Mouse (Mus musculus) embryonic facial prominence, embryonic 11.5 days (tissue): ENCODE measurements around the gene Hivep2. TPM values are rescaled to one million over a fixed set of nuclear protein-coding genes. Genes with fewer than 3 reads are reported as not detected.
A peak's percentile ranks its signal among the peaks of the same experiment; 100 is the strongest.

Source experiments
- ATAC-seq: fragments of 200-750 bp; cut with Nextera tagmentation; replicated peaks from 2 replicates; pipeline ENCODE4 v1.8.0; 2017; ENCODE audit warnings: low read depth; ENCODE audit not compliant: insufficient number of reproducible peaks, low FRiP score, low TSS enrichment
- DNase-seq: peaks from one replicate; pipeline ENCODE4 v3.0.0-alpha.2; 2015; ENCODE audit warnings: low spot score
- H3K27ac ChIP-seq: fragments of 300-500 bp; sonication (generic); replicated peaks from 2 replicates; pipeline ENCODE4 v1.5.1; 2014; ENCODE audit warnings: mild to moderate bottlenecking, low read depth, low read length, control low read depth
- H3K27me3 ChIP-seq: fragments of 300-500 bp; sonication (generic); 2 replicates; pipeline ENCODE4 v1.6.1; 2014; ENCODE audit warnings: mild to moderate bottlenecking, low read length, moderate library complexity, mixed read lengths; ENCODE audit not compliant: control insufficient read depth, insufficient read depth
- H3K36me3 ChIP-seq: fragments of 300-500 bp; sonication (generic); replicated peaks from 2 replicates; pipeline ENCODE4 v1.6.1; 2014; ENCODE audit warnings: low read depth, mild to moderate bottlenecking, low read length, moderate library complexity, mixed read lengths; ENCODE audit not compliant: control insufficient read depth, insufficient read depth
- H3K4me1 ChIP-seq: fragments of 300-500 bp; sonication (generic); 2 replicates; pipeline ENCODE4 v1.6.1; 2014; ENCODE audit warnings: low read length, mixed read lengths; ENCODE audit not compliant: control insufficient read depth, insufficient read depth
- H3K4me2 ChIP-seq: fragments of 300-500 bp; sonication (generic); 2 replicates; pipeline ENCODE4 v1.6.1; 2014; ENCODE audit warnings: low read depth, mild to moderate bottlenecking, control low read depth, low read length, moderate library complexity
- H3K4me3 ChIP-seq: fragments of 300-500 bp; sonication (generic); 2 replicates; pipeline ENCODE4 v1.5.1; 2014; ENCODE audit warnings: low read depth, low read length, control low read depth
- H3K9ac ChIP-seq: fragments of 300-500 bp; sonication (generic); replicated peaks from 2 replicates; pipeline ENCODE4 v1.6.1; 2014; ENCODE audit warnings: mild to moderate bottlenecking, control low read depth, low read length
- H3K9me3 ChIP-seq: fragments of 300-500 bp; sonication (generic); replicated peaks from 2 replicates; pipeline ENCODE4 v1.6.1; 2016; ENCODE audit warnings: mild to moderate bottlenecking, low read length, inconsistent platforms, mixed read lengths; ENCODE audit not compliant: control insufficient read depth
- WGBS: fragments of 180-500 bp; shearing (Covaris S2); extraction: QIAGEN DNeasy Blood & Tissue Kit; methylation state at CpG from one replicate; pipeline ENCODE4 v1.1.7; 2014; 5-methylcytosine and 5-hydroxymethylcytosine counted together
- polyA plus RNA-seq: library from polyadenylated mRNA; unstranded; fragments of >200 nt; fragmentation: Nextera tagmentation; extraction: Ambion mirVana; gene quantifications from 2 replicates; pipeline ENCODE4 v1.2.1, GENCODE M21; 2014

The Hivep2 gene
- polyA plus RNA-seq, 1 experiment from 2014 or later = 4.4 TPM

GRCm38 (mm10) chr10:14191202-14191601 is 225.3 kb downstream of the Hivep2 start:
- no peaks in the 10 kb centered on the region for H3K36me3 ChIP-seq
- 82% methylated on average over 10 of the region's 10 CpGs for WGBS
- ATAC-seq = no peak
- H3K27me3 ChIP-seq = no peaks in the 10 kb centered on the region
- no peak overlapping the region for H3K4me2 ChIP-seq
- no peaks in the 10 kb centered on the region for H3K4me1 ChIP-seq
- H3K27ac ChIP-seq = no peak overlapping the region
- H3K4me3 ChIP-seq = no peak overlapping the region
- DNase-seq = no peak
- no peaks in the 10 kb centered on the region for H3K9me3 ChIP-seq
- H3K9ac ChIP-seq = no peak overlapping the region

- WGBS = 86% methylated on average over 4 of the region's 4 CpGs
- Histone ChIP-seq H3K27ac (no peak overlapping the region), H3K9me3 (no peaks in the 10 kb centered on the region), H3K36me3 (no peaks in the 10 kb centered on the region), H3K4me3 (no peak overlapping the region), H3K27me3 (no peaks in the 10 kb centered on the region), H3K4me1 (no peaks in the 10 kb centered on the region), H3K9ac (no peak overlapping the region), H3K4me2 (no peak overlapping the region)
- DNase-seq (no peak), ATAC-seq (no peak)
Measured at GRCm38 (mm10) chr10:14192156-14192555, 226.3 kb downstream of the Hivep2 start.

GRCm38 (mm10) chr10:14193702-14194101 is 227.8 kb downstream of the Hivep2 start:
- no peak overlapping the region for H3K9ac ChIP-seq
- WGBS = 70% methylated on average over 4 of the region's 4 CpGs
- no peaks in the 10 kb centered on the region for H3K36me3 ChIP-seq
- H3K27me3 ChIP-seq = no peaks in the 10 kb centered on the region
- H3K4me3 ChIP-seq = no peak overlapping the region
- no peak overlapping the region for H3K4me2 ChIP-seq
- DNase-seq = no peak
- no peaks in the 10 kb centered on the region for H3K9me3 ChIP-seq
- no peak for ATAC-seq
- no peaks in the 10 kb centered on the region for H3K4me1 ChIP-seq
- no peak overlapping the region for H3K27ac ChIP-seq

- Histone ChIP-seq H3K9ac (no peak overlapping the region), H3K4me2 (no peak overlapping the region), H3K27ac (no peak overlapping the region), H3K36me3 (no peaks in the 10 kb centered on the region), H3K4me1 (no peaks in the 10 kb centered on the region), H3K9me3 (no peaks in the 10 kb centered on the region), H3K4me3 (no peak overlapping the region), H3K27me3 (no peaks in the 10 kb centered on the region)
- no peak for ATAC-seq
- WGBS = 82% methylated on average over 17 of the region's 17 CpGs
- no peak for DNase-seq
Measured at GRCm38 (mm10) chr10:14195778-14196650, 230.1 kb downstream of the Hivep2 start.

GRCm38 (mm10) chr10:14196785-14197184 is 230.9 kb downstream of the Hivep2 start:
- DNase-seq (no peak), ATAC-seq (no peak)
- Histone ChIP-seq H3K27ac (no peak overlapping the region), H3K9me3 (no peaks in the 10 kb centered on the region), H3K36me3 (no peaks in the 10 kb centered on the region), H3K4me1 (no peaks in the 10 kb centered on the region), H3K4me3 (no peak overlapping the region), H3K9ac (no peak overlapping the region), H3K4me2 (no peak overlapping the region), H3K27me3 (no peaks in the 10 kb centered on the region)
- WGBS = 91% methylated on average over 7 of the region's 7 CpGs

GRCm38 (mm10) chr10:14197261-14197660 is 231.4 kb downstream of the Hivep2 start:
- Histone ChIP-seq H3K4me3 (no peak overlapping the region), H3K4me2 (no peak overlapping the region), H3K9me3 (no peaks in the 10 kb centered on the region), H3K36me3 (no peaks in the 10 kb centered on the region), H3K27me3 (no peaks in the 10 kb centered on the region), H3K27ac (no peak overlapping the region), H3K9ac (no peak overlapping the region), H3K4me1 (no peaks in the 10 kb centered on the region)
- DNase-seq (no peak), ATAC-seq (no peak)
- 72% methylated on average over 6 of the region's 6 CpGs for WGBS

- Histone ChIP-seq H3K4me1 (no peaks in the 10 kb centered on the region), H3K4me2 (no peak overlapping the region), H3K9ac (no peak overlapping the region), H3K36me3 (no peaks in the 10 kb centered on the region), H3K27me3 (no peaks in the 10 kb centered on the region), H3K4me3 (no peak overlapping the region), H3K27ac (no peak overlapping the region), H3K9me3 (no peaks in the 10 kb centered on the region)
- ATAC-seq = no peak
- no peak for DNase-seq
- WGBS = 76% methylated on average over 7 of the region's 7 CpGs
Measured at GRCm38 (mm10) chr10:14199332-14199731, 233.5 kb downstream of the Hivep2 start.

GRCm38 (mm10) chr10:14200310-14200709 is 234.4 kb downstream of the Hivep2 start:
- WGBS = 0% methylated on average over 2 of the region's 2 CpGs
- DNase-seq (peak; percentile 67), ATAC-seq (no peak)
- Histone ChIP-seq H3K4me1 (no peaks in the 10 kb centered on the region), H3K4me3 (no peak overlapping the region), H3K36me3 (no peaks in the 10 kb centered on the region), H3K9me3 (no peaks in the 10 kb centered on the region), H3K4me2 (no peak overlapping the region), H3K9ac (no peak overlapping the region), H3K27me3 (no peaks in the 10 kb centered on the region), H3K27ac (no peak overlapping the region)
